Mouse (Mus musculus): ENCODE measurements around the gene Klhl2.

The Klhl2 gene

GRCm38 (mm10) chr8:64831656-64832055, 18.2 kb downstream of the Klhl2 start:
- no peak for DNase-seq (ENCODE audit: low spot score)

GRCm38 (mm10) chr8:64829921-64830320, 19.9 kb downstream of the Klhl2 start:
- no peak for DNase-seq (ENCODE audit: low spot score)

- DNase-seq (ENCODE audit: low spot score), result no peak
Measured at GRCm38 (mm10) chr8:64829391-64829790, 20.4 kb downstream of the Klhl2 start.

- no peak for DNase-seq (ENCODE audit: low spot score)
Measured at GRCm38 (mm10) chr8:64828466-64828865, 21.4 kb downstream of the Klhl2 start.

DNA sequence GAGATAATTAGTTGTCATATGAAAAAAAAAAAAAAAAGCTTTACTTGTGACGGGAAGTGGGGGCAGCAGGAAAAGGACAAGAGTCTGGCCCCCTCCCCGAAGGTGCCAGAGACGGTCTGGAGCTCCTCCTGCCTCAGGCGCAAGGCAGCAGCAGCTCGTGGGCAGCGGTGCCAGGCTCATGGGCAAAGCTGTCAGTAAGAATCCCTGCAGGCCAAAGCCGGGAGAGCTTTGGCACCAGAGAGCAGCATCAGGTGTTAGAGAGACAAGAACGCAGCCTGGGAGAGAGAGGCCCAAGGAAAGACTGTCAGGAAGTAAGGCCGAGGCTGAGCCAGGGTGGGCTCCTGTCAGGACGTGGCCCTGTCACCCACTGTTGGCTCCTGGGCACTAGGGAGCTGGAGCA, 22.5 kb downstream of the Klhl2 start:
- DNase-seq (ENCODE audit: low spot score), result no peak

DNA sequence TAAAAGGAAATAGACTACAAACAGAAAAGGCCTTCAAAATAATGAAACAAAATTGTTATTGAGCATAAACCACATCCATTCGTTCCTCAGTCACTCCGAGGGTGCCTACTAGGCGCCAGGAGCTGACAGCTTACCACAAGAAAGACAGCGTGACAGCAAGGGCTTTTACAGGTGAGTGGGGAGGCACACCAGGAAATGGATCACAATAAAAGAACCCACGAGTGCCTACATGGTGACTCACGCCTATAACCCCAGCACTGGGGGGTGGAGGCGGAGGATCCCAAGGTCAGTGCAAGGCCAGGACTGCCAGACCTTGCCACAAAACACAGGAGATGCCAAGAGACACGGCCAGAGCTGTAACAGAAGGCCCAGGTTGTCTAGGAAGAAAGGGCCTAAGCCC, 23.4 kb downstream of the Klhl2 start:
- DNase-seq (ENCODE audit: low spot score), result no peak

DNA sequence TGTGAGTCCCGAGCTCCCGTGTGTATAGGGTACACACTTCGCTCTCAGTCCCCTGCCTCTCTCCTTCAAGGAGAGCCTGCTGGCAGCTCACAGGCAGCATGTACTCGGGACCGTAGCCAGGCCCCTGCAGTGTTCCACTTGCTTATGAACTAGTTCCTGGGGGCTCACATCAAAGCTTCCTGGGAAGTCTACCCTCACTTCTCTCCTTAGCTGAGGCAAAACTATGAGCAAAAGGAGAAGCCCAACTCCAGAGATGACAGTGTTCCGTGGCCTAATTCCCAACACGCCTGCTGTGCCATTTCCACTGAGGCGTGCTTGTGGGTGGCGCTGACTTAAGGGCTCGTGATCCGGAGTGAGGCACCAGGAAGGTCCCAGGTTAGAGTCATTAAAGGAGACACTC, 25.9 kb downstream of the Klhl2 start:
- no peak for DNase-seq (ENCODE audit: low spot score)

DNA sequence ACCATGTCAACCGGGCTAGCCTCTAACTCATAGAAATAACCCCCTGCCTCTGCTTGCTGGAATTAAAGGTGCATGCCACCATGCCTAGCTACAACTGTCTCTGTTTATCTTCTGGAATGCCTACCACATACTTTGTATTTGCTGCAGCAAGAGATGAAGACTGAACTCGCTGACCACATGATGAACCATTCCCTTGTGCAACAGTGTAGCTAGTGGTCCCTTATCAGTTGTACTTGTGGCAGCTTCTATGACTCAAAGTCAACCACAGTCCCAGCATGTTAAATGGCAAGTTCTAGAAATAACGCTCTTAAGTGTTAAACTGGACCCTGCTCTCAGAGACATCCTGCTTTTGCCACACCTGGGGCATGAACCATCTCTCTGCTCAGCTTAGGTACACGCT, 28.9 kb downstream of the Klhl2 start:
- no peak for DNase-seq (ENCODE audit: low spot score)

DNA sequence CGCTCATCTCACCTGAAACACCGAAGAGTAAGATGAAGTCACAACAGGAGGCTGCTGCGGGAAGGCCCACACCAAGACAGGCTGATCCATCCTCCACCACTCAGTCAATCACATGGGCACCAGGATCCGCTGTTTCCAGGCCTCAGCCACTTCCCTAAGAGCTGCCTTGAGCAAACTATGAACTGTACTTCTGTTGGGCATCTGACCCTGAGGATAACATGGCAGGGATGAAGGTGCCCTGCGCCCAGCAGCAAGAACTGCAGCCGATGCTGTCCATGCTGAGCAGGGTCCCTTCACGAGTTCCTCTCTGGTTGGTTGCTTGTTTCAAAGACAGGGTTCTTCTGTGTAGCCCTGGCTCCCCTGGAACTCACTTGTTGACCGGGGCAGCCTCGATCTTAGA, 38.0 kb downstream of the Klhl2 start:
- DNase-seq (ENCODE audit: low spot score), result no peak

- DNase-seq (ENCODE audit: low spot score), result no peak
Measured at GRCm38 (mm10) chr8:64811083-64811482, 38.7 kb downstream of the Klhl2 start.

DNA sequence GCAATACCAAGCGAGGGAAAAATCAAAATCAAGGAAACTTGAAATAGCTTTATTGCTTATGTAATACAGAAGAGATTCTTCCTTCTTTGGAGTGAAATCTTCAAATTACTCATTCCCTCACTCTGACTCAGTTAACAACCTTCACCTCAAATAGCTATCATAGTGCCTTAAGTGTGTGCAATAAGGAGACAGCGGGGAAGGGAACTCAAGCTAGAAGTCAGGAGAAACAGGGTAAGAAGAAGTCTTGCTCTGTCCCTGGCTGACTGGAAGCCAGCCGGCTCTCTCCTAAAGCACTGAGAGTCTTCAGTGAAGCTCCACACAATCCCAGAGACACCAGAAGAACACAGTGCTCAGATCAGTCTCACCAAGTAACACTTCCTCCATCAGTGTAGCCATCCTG, 43.3 kb downstream of the Klhl2 start:
- DNase-seq (ENCODE audit: low spot score), result no peak

DNA sequence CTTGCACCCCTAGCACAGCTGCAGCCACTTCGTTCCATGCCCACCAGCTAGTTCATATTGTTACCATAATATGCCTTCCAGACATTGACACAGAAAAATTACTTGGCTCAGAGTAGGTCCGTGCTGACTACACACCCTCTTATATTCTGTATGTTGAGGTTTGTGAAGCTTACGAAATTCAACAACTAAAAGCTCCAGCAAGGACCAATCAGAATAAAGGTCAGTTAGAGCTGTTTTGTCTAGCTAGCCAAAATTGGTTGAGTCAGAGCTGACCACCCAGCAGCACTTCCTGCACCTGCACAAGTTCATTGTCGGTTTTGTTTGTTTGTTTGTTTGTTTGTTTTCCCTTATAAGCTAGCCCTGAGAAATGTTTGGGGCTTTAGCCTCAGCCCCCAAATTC, 44.8 kb downstream of the Klhl2 start:
- DNase-seq (ENCODE audit: low spot score), result no peak

DNA sequence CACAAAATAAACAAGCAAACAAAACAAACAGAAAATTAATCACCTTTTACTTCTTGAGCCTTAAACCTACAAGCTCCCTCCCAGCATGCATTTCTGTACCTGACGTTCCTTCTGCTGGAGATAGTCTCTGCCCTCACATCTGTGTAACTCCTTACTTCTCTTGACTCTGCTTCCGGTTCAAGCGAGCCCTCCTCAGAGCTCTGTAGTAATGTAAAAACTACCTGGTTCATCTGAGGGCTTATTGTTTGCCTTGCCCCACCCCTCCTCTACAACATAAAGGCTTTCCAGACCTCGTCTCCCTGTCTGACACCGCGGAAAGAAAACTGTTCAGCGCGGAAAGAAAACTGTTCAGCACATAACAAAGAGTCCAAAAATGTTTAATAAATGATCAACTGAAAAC, 50.5 kb downstream of the Klhl2 start:
- no peak for DNase-seq (ENCODE audit: low spot score)

DNA sequence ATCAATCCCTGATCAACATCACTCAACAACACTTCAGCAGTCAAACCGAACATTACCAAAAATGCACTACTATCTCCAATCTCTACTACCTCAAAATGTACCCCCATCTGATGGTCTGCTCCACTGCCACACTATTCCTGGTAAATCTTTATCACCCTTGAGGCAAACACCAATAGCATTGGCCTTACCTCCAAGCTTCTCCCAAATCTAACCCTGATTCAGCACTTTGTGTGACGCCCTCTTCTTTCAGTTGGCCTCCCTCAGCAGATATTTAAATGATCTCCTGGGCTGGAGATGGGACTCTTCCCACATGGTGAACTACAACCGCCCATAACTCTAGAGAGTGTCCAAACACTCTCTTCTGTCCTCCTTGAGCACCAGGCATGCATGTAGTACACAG, 51.3 kb downstream of the Klhl2 start:
- no peak for DNase-seq (ENCODE audit: low spot score)

- DNase-seq (ENCODE audit: low spot score), result no peak
Measured at GRCm38 (mm10) chr8:64797751-64798150, 52.1 kb downstream of the Klhl2 start.

DNA sequence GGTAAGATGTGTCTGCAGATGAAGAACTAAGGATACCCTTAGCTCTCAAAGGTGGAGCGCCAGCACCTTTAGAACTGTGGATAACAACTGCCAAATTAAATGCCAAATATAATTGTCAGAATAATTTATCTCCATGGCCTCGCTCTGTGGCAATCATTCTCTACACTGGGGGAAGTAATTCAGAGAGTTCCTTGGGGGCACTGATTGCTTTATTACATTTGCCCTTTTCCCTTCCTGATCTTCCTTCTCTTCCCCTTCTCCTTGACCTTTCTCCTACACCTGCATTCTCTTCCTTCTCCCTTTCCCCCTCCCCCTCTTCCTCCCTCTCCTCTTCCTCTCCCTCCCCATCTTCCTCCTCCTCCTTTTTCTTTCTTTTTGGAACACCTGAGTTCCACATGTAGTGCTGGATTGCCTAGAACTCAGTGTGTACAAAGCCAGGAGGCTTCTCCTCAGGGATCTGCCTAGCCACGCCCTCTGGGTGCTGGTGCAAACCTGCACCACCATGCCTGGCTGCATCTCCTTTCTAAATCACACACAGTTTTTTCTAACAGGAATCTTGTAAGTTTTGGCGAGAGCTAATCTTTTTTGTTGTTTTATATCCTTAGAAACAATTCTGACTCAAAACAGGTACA, 58.5 kb downstream of the Klhl2 start:
- DNase-seq (ENCODE audit: low spot score), result no peak

GRCm38 (mm10) chr8:64790418-64790817, 59.4 kb downstream of the Klhl2 start:
- DNase-seq (ENCODE audit: low spot score), result no peak

DNA sequence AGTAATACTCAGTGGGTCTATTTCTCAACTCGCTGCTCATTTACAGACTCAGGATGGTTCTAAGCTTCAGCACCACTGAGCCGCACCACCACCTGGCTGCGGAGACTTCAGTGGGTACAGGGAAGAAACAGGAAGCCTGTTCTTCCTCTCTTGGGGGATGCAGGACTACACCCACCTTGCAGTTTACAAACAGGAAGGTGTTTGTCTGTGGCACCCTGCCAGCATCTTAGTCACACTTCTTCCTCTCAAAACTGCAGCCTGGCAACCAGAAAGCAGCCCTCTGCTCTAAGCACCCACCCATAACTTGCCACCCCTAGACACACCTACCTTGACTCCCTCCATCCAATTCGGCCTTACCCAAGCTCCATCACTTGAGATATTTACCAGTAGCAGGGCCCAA, 61.1 kb downstream of the Klhl2 start:
- DNase-seq (ENCODE audit: low spot score), result no peak

GRCm38 (mm10) chr8:64786801-64787200, 63.0 kb downstream of the Klhl2 start:
- DNase-seq (ENCODE audit: low spot score), result no peak

GRCm38 (mm10) chr8:64784235-64784634, 65.6 kb downstream of the Klhl2 start:
- no peak for DNase-seq (ENCODE audit: low spot score)

DNA sequence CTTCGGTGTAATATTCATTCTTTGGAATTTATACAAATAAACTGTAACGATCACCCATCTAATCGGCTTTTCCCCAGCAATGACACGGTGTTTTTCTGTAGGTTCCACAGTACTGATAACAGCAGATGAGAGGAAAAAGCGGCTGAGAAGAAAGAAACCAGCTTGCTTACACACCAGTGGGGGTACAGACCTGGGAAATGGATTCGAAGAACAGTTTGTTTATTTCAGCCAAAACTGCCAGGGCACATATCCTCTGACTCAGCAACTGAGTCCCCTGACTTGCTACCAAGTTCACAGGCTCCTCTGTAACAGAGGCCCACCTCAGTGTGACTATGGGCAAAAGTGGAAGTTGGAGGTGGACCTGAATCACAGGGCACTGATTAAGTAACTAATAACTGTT, 67.9 kb downstream of the Klhl2 start:
- no peak for DNase-seq (ENCODE audit: low spot score)

GRCm38 (mm10) chr8:64777925-64778324, 71.9 kb downstream of the Klhl2 start:
- DNase-seq (ENCODE audit: low spot score), result no peak

- DNase-seq (ENCODE audit: low spot score), result no peak
Measured at GRCm38 (mm10) chr8:64774136-64774535, 75.7 kb downstream of the Klhl2 start.

- no peak for DNase-seq (ENCODE audit: low spot score)
Measured at GRCm38 (mm10) chr8:64770814-64771213, 79.0 kb downstream of the Klhl2 start.

DNA sequence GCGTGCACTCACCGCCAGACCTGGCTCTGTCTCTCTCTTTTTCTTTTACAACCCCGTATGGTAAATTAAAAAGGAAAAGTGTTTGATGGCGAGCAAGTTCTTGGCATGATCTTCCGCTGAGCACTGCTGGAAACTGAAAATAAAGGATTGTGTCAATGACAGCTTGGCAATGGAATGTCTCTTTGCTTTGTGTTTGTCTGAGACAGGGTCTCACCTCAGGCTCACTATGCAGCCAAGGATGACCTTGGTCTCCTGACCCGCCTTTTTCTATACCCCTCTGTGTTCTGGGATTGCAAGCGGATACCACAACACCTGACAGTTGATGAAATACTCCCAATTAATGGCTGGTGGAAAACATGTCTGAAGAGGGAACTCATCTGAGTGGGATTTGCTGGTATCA, 80.2 kb downstream of the Klhl2 start:
- DNase-seq (ENCODE audit: low spot score), result no peak

Data from urinary bladder, postnatal 25 days (tissue).